Mouse (Mus musculus): ENCODE measurements at regions not wholly inside any gene's neighbourhood (a gene's known extent, or its start where the extent isn't known, plus 50 kb on each side); places are given as distances from the start of the nearest gene placed in this dataset.

DNA sequence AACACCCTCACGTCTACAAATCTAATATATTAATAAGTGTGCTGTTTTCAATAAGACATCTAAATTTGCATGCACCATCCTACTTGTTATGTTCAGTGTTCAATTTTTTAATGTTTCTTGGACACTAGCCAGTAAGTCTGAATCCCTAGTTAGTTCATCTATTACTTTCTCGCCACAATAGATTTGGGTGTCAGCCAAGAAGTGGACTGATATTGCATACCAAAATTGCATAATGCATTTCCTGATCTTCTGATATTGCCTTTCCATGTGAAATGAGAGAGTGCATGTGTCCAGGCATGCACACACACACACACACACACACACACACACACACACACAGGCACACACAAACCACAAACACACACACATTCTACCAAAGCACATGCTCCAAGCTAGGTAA is 874.9 kb downstream of the 5730522E02Rik start:
- no peak for DNase-seq (ENCODE audit: low spot score in 2 of 2)

DNA sequence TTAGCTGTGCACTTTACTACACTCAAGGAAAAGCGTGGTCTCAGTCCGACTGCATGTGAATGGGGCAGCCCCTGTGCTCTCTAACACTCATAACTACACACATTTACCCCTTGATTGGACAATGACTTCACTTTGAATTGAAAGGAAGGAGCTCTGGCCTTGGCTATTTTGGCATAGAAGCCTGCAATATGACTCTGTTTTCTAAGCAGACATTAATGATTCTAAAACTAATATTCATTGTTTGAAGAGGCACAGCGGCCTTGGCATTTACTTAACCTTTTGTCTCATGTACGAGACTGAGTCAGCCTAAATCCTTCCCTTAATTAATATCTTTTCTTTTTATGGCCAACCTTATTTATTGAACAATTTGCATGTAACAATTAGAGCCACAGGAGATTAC is 879.9 kb downstream of the 5730522E02Rik start:
- no peak for DNase-seq (ENCODE audit: low spot score in 2 of 2)

DNA sequence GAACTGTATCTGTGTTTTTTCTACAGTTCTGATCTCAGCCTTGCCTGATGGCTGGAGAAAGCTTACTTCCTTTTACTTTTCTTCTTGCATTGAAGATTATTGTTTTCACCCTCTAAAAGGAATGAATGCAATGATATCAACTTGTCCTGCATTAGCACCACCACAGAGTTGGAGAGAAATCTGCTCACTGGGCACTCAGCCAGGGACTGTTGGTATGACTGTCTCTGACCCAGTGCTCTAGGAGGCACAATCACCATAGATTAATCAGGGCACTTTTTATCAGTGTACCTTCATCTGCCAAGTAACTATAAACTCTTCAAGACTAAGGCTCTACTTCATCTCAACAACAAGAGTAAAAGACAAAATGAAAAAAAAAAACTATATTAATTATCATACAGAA is 888.1 kb downstream of the 5730522E02Rik start:
- DNase-seq (ENCODE audit: low spot score in 2 of 2), result no peak

DNA sequence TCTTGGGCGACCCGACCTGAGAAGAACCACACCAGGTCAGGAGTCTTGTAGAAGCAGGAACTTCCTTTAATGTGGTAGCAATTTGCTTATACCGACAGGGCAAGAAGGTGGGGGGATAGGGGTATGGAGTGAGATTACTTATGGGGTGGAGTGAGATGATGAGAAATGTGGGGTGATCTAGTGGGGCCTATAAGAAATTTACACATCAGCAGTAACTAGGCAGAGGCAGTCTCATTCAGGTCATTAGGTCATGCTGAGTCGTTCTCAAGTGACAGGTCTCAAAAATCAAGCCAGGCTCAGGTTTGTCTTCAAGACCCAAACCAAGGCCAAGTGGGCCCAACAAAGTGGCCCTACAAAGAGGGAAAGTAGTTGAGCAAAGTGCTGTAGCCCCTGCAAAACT is 889.1 kb downstream of the 5730522E02Rik start:
- DNase-seq (ENCODE audit: low spot score in 2 of 2), result no peak

DNA sequence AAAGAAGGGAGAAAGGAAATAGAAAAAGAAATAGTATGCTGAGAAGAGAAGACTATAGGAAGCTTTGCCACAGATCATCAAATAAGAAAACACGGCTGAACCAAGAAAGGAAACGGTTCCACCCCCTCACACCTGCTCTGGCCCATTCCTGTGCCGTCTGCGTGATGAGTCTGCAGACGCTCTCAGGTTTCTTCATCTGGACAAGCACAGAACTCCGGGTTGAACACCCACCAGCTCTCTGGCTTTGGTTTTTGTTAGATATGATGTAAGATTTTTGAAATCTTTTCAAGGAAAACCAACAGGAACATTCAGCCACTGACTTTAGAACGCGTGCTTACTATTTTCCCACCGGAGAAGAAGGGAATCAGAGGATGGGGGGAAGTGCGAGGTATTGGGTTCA is 895.9 kb downstream of the 5730522E02Rik start:
- DNase-seq (ENCODE audit: low spot score in 2 of 2), result no peak

DNA sequence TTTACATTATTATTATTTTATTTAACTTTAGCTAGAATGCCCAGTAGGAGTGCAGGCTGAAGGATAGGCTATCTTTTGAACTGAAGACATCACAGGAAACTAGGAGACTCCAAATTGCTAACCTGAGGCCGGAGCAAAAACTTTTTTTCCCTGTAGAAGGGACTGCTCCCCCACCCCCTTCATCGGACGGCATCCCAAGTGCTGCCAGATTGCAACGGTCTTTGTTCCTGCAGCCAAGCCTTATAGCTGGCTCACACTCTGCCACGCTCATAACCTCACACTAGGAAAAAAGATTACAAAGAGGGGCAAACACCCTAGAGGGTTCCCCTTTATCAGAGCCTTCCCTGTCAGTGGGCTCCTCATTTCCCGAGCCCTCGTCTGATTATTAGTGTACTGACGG is 896.7 kb downstream of the 5730522E02Rik start:
- DNase-seq (ENCODE audit: low spot score in 2 of 2), result no peak

DNA sequence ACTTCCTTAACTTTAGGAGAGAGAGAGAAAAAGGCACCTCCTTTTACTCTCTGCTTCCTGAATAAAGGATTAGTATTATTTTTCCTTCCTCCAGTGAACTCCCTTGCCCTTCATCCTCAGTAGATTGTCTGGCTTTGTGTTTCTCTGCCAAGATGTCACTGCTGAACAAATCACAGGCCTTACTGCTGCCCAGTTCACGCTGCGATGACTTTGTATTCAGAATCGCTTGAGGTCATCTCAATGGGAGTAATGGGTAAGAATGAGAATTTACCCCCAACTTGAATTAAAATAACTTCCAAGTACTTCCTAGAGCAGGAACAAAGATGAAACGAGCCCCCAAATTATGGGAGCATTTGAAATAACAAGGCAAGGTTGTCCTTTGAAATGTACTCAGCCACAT is 897.3 kb downstream of the 5730522E02Rik start:
- DNase-seq (ENCODE audit: low spot score in 2 of 2), result no peak

DNA sequence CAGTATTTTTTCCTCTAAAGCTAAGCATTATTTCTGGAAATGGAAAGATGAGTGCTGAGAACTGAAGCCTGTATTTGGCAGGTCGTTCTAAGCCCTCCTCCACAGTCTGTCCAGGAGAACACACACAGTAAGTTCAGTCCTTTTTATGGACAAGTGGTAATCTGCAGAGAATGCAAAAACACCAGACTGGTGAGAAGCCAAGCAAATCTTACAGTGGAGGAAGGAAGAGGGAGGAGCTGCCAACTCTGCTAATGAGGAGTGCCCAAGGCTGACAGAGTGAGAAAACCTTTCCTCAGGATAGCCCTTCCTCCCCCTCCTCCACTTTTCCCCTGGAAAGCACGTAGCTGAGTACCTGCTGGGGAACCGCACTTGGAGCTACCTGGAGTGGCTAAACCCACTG is 899.8 kb downstream of the 5730522E02Rik start:
- no peak for DNase-seq (ENCODE audit: low spot score in 2 of 2)

DNA sequence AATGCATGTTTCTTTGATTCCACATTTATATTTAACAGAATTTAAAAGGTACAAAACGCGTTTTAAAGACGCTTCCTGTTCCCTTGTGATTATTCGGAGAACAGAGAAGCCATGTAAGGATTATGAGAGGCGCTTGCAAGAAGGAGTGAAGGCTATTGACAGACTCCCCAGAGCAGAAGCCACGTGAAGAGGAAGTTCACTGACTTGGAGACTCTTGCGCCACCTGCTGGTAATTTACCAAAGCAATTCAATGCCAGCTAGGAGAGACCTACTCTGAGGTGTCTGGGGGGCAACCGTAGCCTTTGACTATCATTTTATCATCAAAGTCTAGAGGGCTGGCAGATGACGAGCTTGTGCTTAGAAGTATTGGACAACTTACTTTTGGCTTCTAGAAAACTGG is 909.4 kb downstream of the 5730522E02Rik start:
- peak in 1 of 2 experiments; percentile 20 for DNase-seq (ENCODE audit: low spot score in 2 of 2)

DNA sequence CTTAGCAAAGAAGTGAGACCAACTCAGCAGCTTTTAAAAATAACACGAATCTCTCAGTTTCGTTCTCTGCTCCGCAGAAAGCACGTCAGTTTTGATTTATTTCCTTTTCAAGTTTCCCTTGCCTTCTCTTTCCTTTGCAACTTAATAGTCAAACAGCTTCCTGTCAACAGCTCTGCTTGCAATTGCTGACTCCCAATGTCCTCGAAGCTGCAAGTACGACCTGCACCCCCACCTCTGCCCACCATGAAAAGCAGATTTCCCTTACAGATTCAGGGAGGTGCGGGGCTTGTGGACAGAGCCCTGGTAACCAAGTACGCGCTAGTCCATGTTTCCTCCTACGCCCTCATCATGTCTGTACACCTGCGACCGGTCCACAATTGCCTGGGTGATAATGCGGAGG is 922.2 kb downstream of the 5730522E02Rik start:
- DNase-seq (ENCODE audit: low spot score in 2 of 2), result no peak

DNA sequence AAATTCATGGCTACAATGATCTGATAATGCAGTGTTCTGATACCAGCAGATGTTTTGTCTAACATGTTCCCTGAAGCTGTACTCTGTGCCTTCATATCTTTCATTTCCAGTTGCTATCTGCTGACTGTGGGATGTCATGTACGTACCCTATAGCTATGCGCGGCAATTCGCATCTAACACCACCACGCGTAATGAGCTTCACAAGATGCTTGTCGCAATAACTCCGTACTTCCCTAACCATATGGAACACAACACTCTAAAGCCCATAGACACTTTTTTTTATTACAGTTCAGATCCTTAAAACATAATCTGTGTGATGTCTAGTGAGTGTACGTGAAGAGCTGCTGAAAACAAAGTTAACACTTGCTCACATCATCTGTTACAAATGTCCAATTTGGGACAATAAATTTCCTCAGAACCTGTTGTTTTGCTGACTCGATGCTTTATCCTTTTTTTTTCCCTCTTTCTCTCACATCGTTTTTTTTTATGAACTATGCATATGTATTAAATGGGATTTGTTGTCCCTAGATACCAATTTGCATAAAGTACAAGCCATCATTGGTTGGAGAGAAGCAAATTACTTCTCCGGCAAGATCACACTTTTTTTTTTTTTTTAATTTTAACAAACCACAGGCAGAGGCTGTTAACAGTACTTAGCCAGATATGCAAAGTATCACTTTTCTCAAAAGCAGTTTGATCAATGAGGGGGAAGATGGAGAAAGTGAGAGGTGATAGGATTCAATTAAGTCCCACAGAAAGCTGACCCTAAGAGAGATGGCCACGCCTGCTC is 922.9 kb downstream of the 5730522E02Rik start:
- no peak for DNase-seq (ENCODE audit: low spot score in 2 of 2)

DNA sequence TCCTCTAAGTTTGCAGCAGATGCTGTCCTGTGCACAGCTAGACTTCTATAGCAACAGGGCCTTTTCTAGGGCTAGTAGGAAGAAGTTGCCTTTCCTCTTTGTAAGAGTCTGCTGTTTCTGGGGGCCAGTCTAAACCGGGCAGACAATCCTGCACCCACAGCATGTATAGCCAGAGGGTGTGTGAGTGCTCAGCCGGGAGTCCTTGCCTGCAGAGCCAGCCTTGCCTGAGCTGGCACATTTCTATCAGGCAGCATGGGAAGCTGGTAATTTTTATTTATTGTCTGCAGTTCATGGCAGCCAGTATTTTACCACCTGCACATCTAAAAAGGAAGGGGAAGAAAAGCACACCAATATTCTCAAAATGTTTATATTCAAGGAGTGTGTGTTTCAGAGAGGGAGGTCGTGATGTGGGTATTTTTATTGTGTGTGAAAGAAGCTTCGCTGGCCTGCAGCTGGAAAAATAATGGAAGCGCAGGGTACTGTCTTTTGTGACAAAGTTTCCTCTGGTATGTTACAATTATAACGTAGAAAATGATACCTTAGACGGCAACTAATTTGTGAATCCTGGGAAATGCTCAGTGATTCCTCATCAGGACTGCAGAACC is 940.5 kb downstream of the 5730522E02Rik start:
- no peak for DNase-seq (ENCODE audit: low spot score in 2 of 2)

DNA sequence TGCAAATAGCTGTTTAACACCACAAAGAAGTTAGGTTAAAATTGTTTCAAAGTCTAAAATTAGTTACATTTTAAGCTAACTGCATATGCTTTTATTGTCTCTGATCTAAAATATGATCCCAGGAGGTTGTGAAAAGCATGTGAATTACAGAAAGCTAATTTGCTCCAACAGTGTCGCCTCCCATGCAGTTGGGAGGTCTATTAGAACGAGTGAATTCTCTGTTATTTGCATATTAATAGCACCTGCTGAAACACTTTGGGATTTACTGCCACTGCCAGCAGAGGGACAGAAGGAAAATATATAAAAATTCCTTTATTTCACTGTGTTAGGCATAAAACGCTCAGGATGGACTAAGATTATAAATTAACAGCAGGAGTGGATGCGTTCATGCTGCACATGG is 947.7 kb downstream of the 5730522E02Rik start:
- no peak for DNase-seq (ENCODE audit: low spot score in 2 of 2)

DNA sequence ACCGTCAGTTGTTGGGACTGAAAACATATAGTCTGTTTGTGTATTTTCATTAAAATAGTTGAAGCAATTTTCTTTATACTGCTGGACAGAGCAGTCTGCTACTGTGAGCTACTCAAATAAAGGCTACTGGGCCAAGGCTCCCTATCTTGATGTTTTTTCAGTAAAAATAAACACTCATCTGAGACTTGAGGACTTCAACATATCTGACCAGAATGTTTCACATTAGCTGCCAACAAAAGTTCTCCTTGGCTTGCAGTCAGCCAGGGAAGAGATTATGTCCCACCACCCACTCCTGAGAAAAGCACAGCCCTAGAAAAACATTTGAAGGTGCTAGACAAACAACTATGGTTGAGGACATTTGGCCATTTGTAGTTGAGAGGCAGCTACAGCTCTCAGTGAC is 950.9 kb downstream of the 5730522E02Rik start:
- no peak for DNase-seq (ENCODE audit: low spot score in 2 of 2)

DNA sequence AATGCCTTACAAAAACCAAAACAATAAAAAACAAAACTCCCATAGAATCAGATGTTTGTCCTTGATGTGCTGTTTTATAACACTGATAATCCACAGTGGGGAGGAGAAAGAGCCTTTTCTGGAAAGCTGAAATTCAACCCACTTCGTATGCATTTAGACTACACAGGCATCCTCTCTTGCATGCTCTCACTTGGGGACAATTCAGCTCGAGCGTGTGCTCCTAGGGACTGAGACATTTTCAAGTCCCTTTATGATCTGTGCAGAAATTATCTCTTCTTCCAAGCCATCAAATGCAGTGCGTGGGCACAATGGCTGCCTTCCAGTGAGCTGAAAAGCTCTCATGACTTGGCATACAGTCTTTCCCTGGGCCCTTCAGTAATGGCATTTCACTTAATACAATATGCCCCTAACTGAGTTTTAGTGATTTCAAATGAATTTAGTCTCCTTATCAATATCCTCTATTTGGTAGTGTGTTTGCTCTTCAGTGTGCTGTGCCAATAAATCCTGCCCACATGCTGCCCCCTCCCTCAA is 977.1 kb downstream of the 5730522E02Rik start:
- DNase-seq (ENCODE audit: low spot score in 2 of 2), result no peak

Data from heart, adult 9 months (tissue).